Mouse (Mus musculus) C2C12 (cell line): ENCODE measurements at regions not wholly inside any gene's neighbourhood (a gene's known extent, or its start where the extent isn't known, plus 50 kb on each side); places are given as distances from the start of the nearest gene placed in this dataset.

Experiments used
- H3K27me3 ChIP-seq: one replicate; pipeline ENCODE4 v1.6.1; 2011; ENCODE audit not compliant: control insufficient read depth, insufficient read depth, insufficient read length
- H3K36me3 ChIP-seq: one replicate; pipeline ENCODE4 v1.6.1; 2011; ENCODE audit not compliant: control insufficient read depth, insufficient read depth
- H3K4me3 ChIP-seq: one replicate; pipeline ENCODE4 v1.5.1; 2011; ENCODE audit warnings: mild to moderate bottlenecking, control low read depth; ENCODE audit not compliant: poor library complexity, insufficient read depth, severe bottlenecking
- H3K79me2 ChIP-seq: one replicate; pipeline ENCODE4 v1.6.1; 2011; ENCODE audit not compliant: control insufficient read depth, insufficient read depth
- H3K79me3 ChIP-seq: one replicate; pipeline ENCODE4 v1.6.1; 2011; ENCODE audit warnings: low read depth, control low read depth
- H3ac ChIP-seq: one replicate; pipeline ENCODE3; 2011; ENCODE audit warnings: low read depth; ENCODE audit not compliant: control insufficient read depth, insufficient read length
- CEBPB ChIP-seq: IDR thresholded peaks from one replicate; pipeline ENCODE4 v1.6.1; 2011; ENCODE audit warnings: low read depth, mild to moderate bottlenecking, control low read depth, moderate library complexity
- CTCF ChIP-seq: IDR thresholded peaks from one replicate; pipeline ENCODE4 v1.5.1; 2011; ENCODE audit not compliant: control insufficient read depth, insufficient read depth, insufficient read length
- FOSL1 ChIP-seq: IDR thresholded peaks from one replicate; pipeline ENCODE4 v1.8.0; 2011; ENCODE audit warnings: mild to moderate bottlenecking, low read length; ENCODE audit not compliant: poor library complexity, insufficient read depth, severe bottlenecking
- MAX ChIP-seq: IDR thresholded peaks from one replicate; pipeline ENCODE4 v1.6.1; 2011; ENCODE audit warnings: mild to moderate bottlenecking, control low read depth
- MYOD1 ChIP-seq: IDR thresholded peaks from one replicate; pipeline ENCODE4 v1.6.1; 2011; ENCODE audit warnings: low read depth; ENCODE audit not compliant: control insufficient read depth, insufficient read length
- MYOG ChIP-seq: IDR thresholded peaks from one replicate; pipeline ENCODE4 v1.6.1; 2011; ENCODE audit not compliant: control insufficient read depth, insufficient read length; ENCODE audit errors: extremely low read depth
- USF1 ChIP-seq: IDR thresholded peaks from one replicate; pipeline ENCODE4 v1.6.1; 2011; ENCODE audit warnings: low read depth, mild to moderate bottlenecking, control low read depth, moderate library complexity

- Histone ChIP-seq H3K36me3 (no peaks in the 10 kb centered on the region), H3K79me2 (no peaks in the 10 kb centered on the region), H3K4me3 (no peak overlapping the region), H3K79me3 (no peaks in the 10 kb centered on the region), H3ac (no peak overlapping the region), H3K27me3 (no peaks in the 10 kb centered on the region)
- TF ChIP-seq CEBPB (no peak), USF1 (no peak), MYOG (no peak), MAX (no peak), FOSL1 (no peak), CTCF (no peak), MYOD1 (no peak)
Measured at GRCm38 (mm10) chr1:182071922-182072321, 52.1 kb upstream of the Enah start.

GRCm38 (mm10) chr1:182073180-182073579, 51.4 kb upstream of the Srp9 start:
- TF ChIP-seq MYOG: no peak
- no peak for TF ChIP-seq FOSL1
- no peak for TF ChIP-seq MYOD1
- no peak for TF ChIP-seq MAX
- no peak for TF ChIP-seq USF1
- TF ChIP-seq CTCF: no peak
- TF ChIP-seq CEBPB: no peak
- H3K36me3 ChIP-seq: no peaks in the 10 kb centered on the region
- no peaks in the 10 kb centered on the region for H3K79me3 ChIP-seq
- no peak overlapping the region for H3K4me3 ChIP-seq
- no peaks in the 10 kb centered on the region for H3K79me2 ChIP-seq
- H3K27me3 ChIP-seq: no peaks in the 10 kb centered on the region
- no peak overlapping the region for H3ac ChIP-seq

GRCm38 (mm10) chr1:182074265-182074664, 50.3 kb upstream of the Srp9 start:
- H3K79me3 ChIP-seq: no peaks in the 10 kb centered on the region
- no peaks in the 10 kb centered on the region for H3K79me2 ChIP-seq
- no peak overlapping the region for H3ac ChIP-seq
- H3K27me3 ChIP-seq: no peaks in the 10 kb centered on the region
- no peak overlapping the region for H3K4me3 ChIP-seq
- no peaks in the 10 kb centered on the region for H3K36me3 ChIP-seq
- peak; percentile 83 for TF ChIP-seq USF1
- TF ChIP-seq MAX: no peak
